Mouse (Mus musculus) hindbrain, embryonic 14.5 days (tissue): Measurements from ENCODE around the gene Trim52. TPM values are rescaled to one million over a fixed set of nuclear protein-coding genes. Genes with fewer than 3 reads are reported as not detected.

Experiments
- ATAC-seq: fragments of 200-750 bp; cut with Nextera tagmentation; 2 replicates; pipeline ENCODE4 v1.8.0; 2017; ENCODE audit warnings: moderate number of reproducible peaks, mild to moderate bottlenecking, moderate TSS enrichment, moderate library complexity; ENCODE audit not compliant: low FRiP score
- DNase-seq: peaks from one replicate; pipeline ENCODE4 v3.0.0-alpha.2; 2015; ENCODE audit warnings: low spot score
- H3K27ac ChIP-seq: fragments of 300-500 bp; sonication (generic); 2 replicates; pipeline ENCODE4 v1.5.1; 2014; ENCODE audit warnings: mild to moderate bottlenecking, moderate library complexity
- H3K27me3 ChIP-seq: fragments of 300-500 bp; sonication (generic); 2 replicates; pipeline ENCODE4 v1.6.1; 2014; ENCODE audit warnings: mild to moderate bottlenecking, low read length, mixed read lengths; ENCODE audit not compliant: control insufficient read depth, insufficient read depth
- H3K36me3 ChIP-seq: fragments of 300-500 bp; sonication (generic); replicated peaks from 2 replicates; pipeline ENCODE4 v1.6.1; 2014; ENCODE audit not compliant: control insufficient read depth, insufficient read depth
- H3K4me1 ChIP-seq: fragments of 300-500 bp; sonication (generic); replicated peaks from 2 replicates; pipeline ENCODE4 v1.6.1; 2014; ENCODE audit warnings: antibody characterized with exemption, low read length, mixed read lengths; ENCODE audit not compliant: control insufficient read depth, insufficient read depth
- H3K4me2 ChIP-seq: fragments of 300-500 bp; sonication (generic); replicated peaks from 2 replicates; pipeline ENCODE4 v1.6.1; 2014; ENCODE audit warnings: mild to moderate bottlenecking, moderate library complexity
- H3K4me3 ChIP-seq: fragments of 300-500 bp; sonication (generic); replicated peaks from 2 replicates; pipeline ENCODE4 v1.5.1; 2014; ENCODE audit warnings: mild to moderate bottlenecking, low read length
- H3K9ac ChIP-seq: fragments of 300-500 bp; sonication (generic); 2 replicates; pipeline ENCODE4 v1.6.1; 2014
- H3K9me3 ChIP-seq: fragments of 300-500 bp; sonication (generic); 2 replicates; pipeline ENCODE4 v1.6.1; 2016; ENCODE audit warnings: low read length; ENCODE audit not compliant: control insufficient read depth
- WGBS: fragments of 180-500 bp; shearing (Covaris S2); extraction: QIAGEN DNeasy Blood & Tissue Kit; methylation state at CpG from one replicate; pipeline ENCODE4 v1.1.7; 2014; 5-methylcytosine and 5-hydroxymethylcytosine counted together
- polyA plus RNA-seq: library from polyadenylated mRNA; unstranded; fragments of >200 nt; fragmentation: Nextera tagmentation; extraction: Ambion mirVana; gene quantifications from 2 replicates; pipeline ENCODE4 v1.2.1, GENCODE M21; 2014

Trim52 gene
- polyA plus RNA-seq, 1 experiment from 2014 or later: not detected

DNA sequence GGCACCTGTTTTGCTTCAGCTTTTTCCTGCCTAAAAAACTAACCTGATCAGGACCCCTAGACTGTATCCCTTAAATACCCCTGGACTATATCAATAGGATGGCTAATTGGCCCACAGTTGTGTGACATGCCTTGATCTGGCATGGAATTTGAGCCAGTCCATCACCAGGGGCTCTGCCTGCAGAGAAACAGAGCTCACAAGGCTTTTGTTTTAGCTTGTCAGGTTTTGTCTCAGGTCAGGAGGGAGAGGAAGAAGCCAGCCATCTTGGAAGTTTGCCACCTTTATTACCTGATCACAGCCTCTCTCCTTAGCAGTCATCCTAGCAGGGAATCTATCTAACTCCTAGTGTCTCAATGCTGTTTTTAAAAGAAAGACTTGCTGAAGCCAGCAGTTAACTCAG lies 74.6 kb downstream of the Trim52 start:
- Histone ChIP-seq H3K9ac (no peak overlapping the region), H3K4me2 (no peak overlapping the region), H3K4me1 (no peaks in the 10 kb centered on the region), H3K36me3 (no peaks in the 10 kb centered on the region), H3K9me3 (no peaks in the 10 kb centered on the region), H3K4me3 (no peak overlapping the region), H3K27me3 (no peaks in the 10 kb centered on the region), H3K27ac (no peak overlapping the region)
- DNase-seq: no peak
- no peak for ATAC-seq

DNA sequence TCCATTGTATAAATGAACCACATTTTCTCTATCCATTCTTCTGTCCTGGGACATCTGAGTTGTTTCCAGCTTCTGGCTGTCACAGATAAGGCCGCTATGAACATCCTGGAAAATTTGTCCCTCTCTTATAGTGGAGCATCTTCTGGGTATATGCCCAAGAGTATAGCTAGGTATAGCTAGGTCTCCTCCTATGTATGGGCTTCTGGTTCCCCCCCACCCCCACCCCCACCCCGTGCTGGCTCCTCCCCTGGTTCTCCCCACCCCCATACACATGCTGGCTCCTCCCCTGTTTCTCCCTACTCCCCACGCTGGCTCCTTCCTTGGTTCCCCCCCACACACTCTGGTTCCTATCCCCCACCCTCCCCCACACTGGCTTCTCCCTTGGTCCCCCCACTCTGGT lies 78.0 kb downstream of the Trim52 start:
- Histone ChIP-seq H3K9ac (no peak overlapping the region), H3K4me2 (no peak overlapping the region), H3K4me1 (no peaks in the 10 kb centered on the region), H3K27me3 (no peaks in the 10 kb centered on the region), H3K4me3 (no peak overlapping the region), H3K36me3 (no peaks in the 10 kb centered on the region), H3K9me3 (no peaks in the 10 kb centered on the region), H3K27ac (no peak overlapping the region)
- ATAC-seq: no peak
- 82% methylated on average over 3 of the region's 3 CpGs for WGBS
- no peak for DNase-seq

Other genes with a start within 250 kb of the Trim52 start
- 35.0 and 37.5 TPM in 2 replicates for gene Spry2, start 209.4 kb upstream of the Trim52 start, polyA plus RNA-seq